Mouse (Mus musculus) MEL (cell line): Measurements from ENCODE around the gene Hs6st1. TPM values are rescaled to one million over a fixed set of nuclear protein-coding genes. Genes with fewer than 3 reads are reported as not detected.

Source experiments
- DNase-seq: peaks from one replicate; pipeline ENCODE4 v3.0.0; 2011; ENCODE audit warnings: low read depth, low spot score
- H3K27ac ChIP-seq: 2 replicates; pipeline ENCODE4 v1.5.1; 2012; ENCODE audit warnings: low read depth, mild to moderate bottlenecking, control low read depth, low read length, moderate library complexity; ENCODE audit not compliant: control insufficient read depth
- H3K27me3 ChIP-seq, 2 experiments: fragments of 150-350 bp in 1 of 2; sonication (generic) in 1 of 2; 2 replicates each; pipeline ENCODE4 v1.6.1; 2012; ENCODE audit warnings: low read length in 2 of 2, mild to moderate bottlenecking in 2 of 2, improper control_type of control experiment in 1 of 2, moderate library complexity in 1 of 2; ENCODE audit not compliant: insufficient read depth in 2 of 2, control insufficient read depth in 1 of 2
- H3K36me3 ChIP-seq, 2 experiments: 2 replicates each; pipeline ENCODE4 v1.6.1; 2012 to 2014; ENCODE audit warnings: low read length in 2 of 2, improper control_type of control experiment in 1 of 2, inconsistent platforms in 1 of 2, mild to moderate bottlenecking in 1 of 2; ENCODE audit not compliant: insufficient read depth in 2 of 2, control insufficient read depth in 1 of 2
- H3K4me1 ChIP-seq, 2 experiments: fragments of 150-350 bp in 1 of 2; sonication (generic) in 1 of 2; 2 replicates each; pipeline ENCODE4 v1.6.1; 2012; ENCODE audit warnings: low read length in 2 of 2, improper control_type of control experiment in 1 of 2, mild to moderate bottlenecking in 1 of 2; ENCODE audit not compliant: insufficient read depth in 2 of 2, control insufficient read depth in 1 of 2
- H3K4me3 ChIP-seq, 2 experiments: fragments of 150-350 bp in 1 of 2; sonication (generic) in 1 of 2; 2 replicates each; pipeline ENCODE4 v1.5.1; 2012; ENCODE audit warnings: low read depth in 2 of 2, low read length in 2 of 2, mild to moderate bottlenecking in 2 of 2, moderate library complexity in 2 of 2, control low read depth in 1 of 2, improper control_type of control experiment in 1 of 2; ENCODE audit not compliant: control insufficient read depth in 1 of 2, insufficient read depth in 1 of 2
- H3K79me2 ChIP-seq: 2 replicates; pipeline ENCODE4 v1.6.1; 2012; ENCODE audit warnings: mild to moderate bottlenecking, low read length, moderate library complexity; ENCODE audit not compliant: control insufficient read depth, poor library complexity, insufficient read depth
- H3K9ac ChIP-seq: 2 replicates; pipeline ENCODE4 v1.6.1; 2012; ENCODE audit warnings: low read depth, mild to moderate bottlenecking, control low read depth, low read length, moderate library complexity; ENCODE audit not compliant: control insufficient read depth, poor library complexity, severe bottlenecking
- H3K9me3 ChIP-seq: fragments of 150-350 bp; sonication (generic); replicated peaks from 2 replicates; pipeline ENCODE4 v1.6.1; 2012; ENCODE audit warnings: mild to moderate bottlenecking, low read length, improper control_type of control experiment, moderate library complexity; ENCODE audit not compliant: insufficient read depth
- EP300 ChIP-seq, 2 experiments: IDR thresholded peaks; 2 replicates each; pipeline ENCODE4 v1.6.1; 2011; ENCODE audit warnings: improper control_type of control experiment in 2 of 2, low read length in 2 of 2, low read depth in 1 of 2, mild to moderate bottlenecking in 1 of 2
- ETS1 ChIP-seq: IDR thresholded peaks from 2 replicates; pipeline ENCODE4 v1.6.1; 2012; ENCODE audit warnings: low read depth, mild to moderate bottlenecking, inconsistent platforms, low read length, improper control_type of control experiment, moderate library complexity
- GATA1 ChIP-seq: IDR thresholded peaks from 2 replicates; pipeline ENCODE4 v1.6.1; 2011; ENCODE audit warnings: low read depth, low read length, improper control_type of control experiment
- HCFC1 ChIP-seq: IDR thresholded peaks from 2 replicates; pipeline ENCODE4 v1.6.1; 2012; ENCODE audit warnings: low read depth, mild to moderate bottlenecking, inconsistent platforms, low read length, improper control_type of control experiment, moderate library complexity
- MAFK ChIP-seq: IDR thresholded peaks from 2 replicates; pipeline ENCODE4 v1.6.1; 2011; ENCODE audit warnings: low read depth, mild to moderate bottlenecking, low read length, improper control_type of control experiment, borderline replicate concordance
- MAX ChIP-seq: IDR thresholded peaks from 2 replicates; pipeline ENCODE4 v1.6.1; 2011; ENCODE audit warnings: low read length, improper control_type of control experiment
- MAZ ChIP-seq: IDR thresholded peaks from 2 replicates; pipeline ENCODE4 v1.6.1; 2012; ENCODE audit warnings: low read depth, mild to moderate bottlenecking, inconsistent platforms, low read length, improper control_type of control experiment
- MXI1 ChIP-seq: IDR thresholded peaks from 2 replicates; pipeline ENCODE4 v1.6.1; 2011; ENCODE audit warnings: mild to moderate bottlenecking, low read depth, low read length, improper control_type of control experiment
- MYB ChIP-seq: IDR thresholded peaks from 2 replicates; pipeline ENCODE4 v1.6.1; 2011; ENCODE audit warnings: mild to moderate bottlenecking, low read depth, low read length, improper control_type of control experiment
- NRF1 ChIP-seq: IDR thresholded peaks from 2 replicates; pipeline ENCODE4 v1.6.1; 2014; ENCODE audit warnings: low read depth, mild to moderate bottlenecking, inconsistent platforms, low read length, improper control_type of control experiment, moderate library complexity; ENCODE audit not compliant: poor library complexity, insufficient read depth, severe bottlenecking
- POLR2A ChIP-seq, 2 experiments: IDR thresholded peaks; 2 replicates each; pipeline ENCODE4 v1.6.1; 2011 to 2012; ENCODE audit warnings: low read length in 2 of 2, mild to moderate bottlenecking in 2 of 2, control low read depth in 1 of 2, improper control_type of control experiment in 1 of 2, low read depth in 1 of 2, moderate library complexity in 1 of 2; ENCODE audit not compliant: control insufficient read depth in 1 of 2, insufficient read depth in 1 of 2, poor library complexity in 1 of 2
- RAD21 ChIP-seq: IDR thresholded peaks from 2 replicates; pipeline ENCODE4 v1.6.1; 2011; ENCODE audit warnings: mild to moderate bottlenecking, low read depth, low read length, improper control_type of control experiment
- SIN3A ChIP-seq: IDR thresholded peaks from 2 replicates; pipeline ENCODE4 v1.6.1; 2012; ENCODE audit warnings: low read length, improper control_type of control experiment, inconsistent platforms
- TAL1 ChIP-seq: IDR thresholded peaks from 2 replicates; pipeline ENCODE4 v1.6.1; 2012; ENCODE audit warnings: mild to moderate bottlenecking, inconsistent platforms, low read length, moderate library complexity, mixed read lengths
- TBP ChIP-seq: IDR thresholded peaks from 2 replicates; pipeline ENCODE4 v1.8.0; 2011; ENCODE audit warnings: low read depth, low read length, improper control_type of control experiment
- TCF12 ChIP-seq: IDR thresholded peaks from 2 replicates; pipeline ENCODE4 v1.6.1; 2014; ENCODE audit warnings: low read depth, mild to moderate bottlenecking, inconsistent platforms, low read length, improper control_type of control experiment, moderate library complexity
- UBTF ChIP-seq: IDR thresholded peaks from 2 replicates; pipeline ENCODE4 v1.6.1; 2012; ENCODE audit warnings: low read depth, mild to moderate bottlenecking, inconsistent platforms, low read length, improper control_type of control experiment, moderate library complexity, borderline replicate concordance; ENCODE audit not compliant: insufficient read depth
- USF2 ChIP-seq, 2 experiments: IDR thresholded peaks; 2 replicates each; pipeline ENCODE4 v1.6.1; 2011 to 2012; ENCODE audit warnings: improper control_type of control experiment in 2 of 2, low read length in 2 of 2, borderline replicate concordance in 1 of 2, inconsistent platforms in 1 of 2, low read depth in 1 of 2, mild to moderate bottlenecking in 1 of 2; ENCODE audit not compliant: insufficient read depth in 1 of 2
- ZC3H11A ChIP-seq: IDR thresholded peaks from 2 replicates; pipeline ENCODE4 v1.6.1; 2012; ENCODE audit warnings: low read depth, mild to moderate bottlenecking, inconsistent platforms, low read length, improper control_type of control experiment
- ZKSCAN1 ChIP-seq: IDR thresholded peaks from 2 replicates; pipeline ENCODE4 v1.6.1; 2012; ENCODE audit warnings: low read depth, mild to moderate bottlenecking, inconsistent platforms, low read length, improper control_type of control experiment, moderate library complexity
- polyA plus RNA-seq, 2 experiments: library from polyadenylated mRNA; stranded (reverse) in 1 of 2; unstranded in 1 of 2; fragments of >175 nt in 1 of 2; fragments of >200 nt in 1 of 2; gene quantifications; 2 replicates each; pipeline versions ENCODE4 v1.2.1 to v1.2.4; 2012; ENCODE audit warnings: low replicate concordance in 2 of 2, low read depth in 1 of 2; ENCODE audit not compliant: insufficient read length in 2 of 2, insufficient read depth in 1 of 2, missing spikeins in 1 of 2
- total RNA-seq: library from RNA; depleted of rRNA; stranded (reverse); fragments of 300-350 nt; gene quantifications from 2 replicates; pipeline ENCODE4 v1.2.3, GENCODE M21; 2012

Hs6st1 gene
- total and polyA plus RNA-seq, 3 experiments = 33.0 to 52.0 (median 45.7) TPM

GRCm38 (mm10) chr1:36091246-36091645, 23.0 kb downstream of the Hs6st1 start (continued):
- TF ChIP-seq USF2 (IDR thresholded peaks at IDR 0.05; ENCODE audit: borderline replicate concordance in 1 of 2, insufficient read depth in 1 of 2, low read depth in 1 of 2, low read length in 2 of 2) (no peak), HCFC1 (no peak), MAZ (no peak), UBTF (no peak), TBP (no peak), MAFK (no peak), ZC3H11A (no peak)

GRCm38 (mm10) chr1:36093741-36094140, 25.5 kb downstream of the Hs6st1 start:
- no peak overlapping the region for H3K9ac ChIP-seq
- H3K27me3 ChIP-seq = no peaks in the 10 kb centered on the region
- no peak overlapping the region for H3K4me3 ChIP-seq
- peaks cover 23% of the 10 kb centered on the region for H3K79me2 ChIP-seq
- H3K4me1 ChIP-seq = peaks cover 20 to 32% of the 10 kb centered on the region in 2 experiments
- no peak overlapping the region for H3K27ac ChIP-seq
- DNase-seq = no peak
- TF ChIP-seq MAX (no peak), MXI1 (no peak), RAD21 (no peak), GATA1 (no peak), POLR2A (IDR thresholded peaks at IDR 0.05; ENCODE audit: control insufficient read depth in 1 of 2, insufficient read depth in 1 of 2, low read depth in 1 of 2, low read length in 2 of 2, poor library complexity in 1 of 2) (no peak), ZKSCAN1 (no peak), NRF1 (no peak), UBTF (no peak), MYB (no peak), SIN3A (no peak), TCF12 (no peak)
- peaks cover 16 to 19% of the 10 kb centered on the region in 2 experiments for H3K36me3 ChIP-seq
- H3K9me3 ChIP-seq = no peaks in the 10 kb centered on the region

GRCm38 (mm10) chr1:36095423-36096272, 27.4 kb downstream of the Hs6st1 start:
- Histone ChIP-seq H3K27me3 (no peaks in the 10 kb centered on the region), H3K4me3 (no peak overlapping the region), H3K79me2 (peaks cover 18% of the 10 kb centered on the region), H3K9ac (no peak overlapping the region), H3K27ac (no peak overlapping the region), H3K9me3 (no peaks in the 10 kb centered on the region), H3K36me3 (peaks cover 10 to 17% of the 10 kb centered on the region in 2 experiments), H3K4me1 (peaks cover 9 to 13% of the 10 kb centered on the region in 2 experiments)
- peak; percentile 37 for DNase-seq
- no peak for TF ChIP-seq ETS1
- TF ChIP-seq TAL1 = no peak
- no peak for TF ChIP-seq EP300 (IDR thresholded peaks at IDR 0.05; ENCODE audit: low read depth in 1 of 2, low read length in 2 of 2)
